Mouse (Mus musculus): ENCODE data around the gene Ifnz. TPM values are rescaled to one million over a fixed set of nuclear protein-coding genes. Genes with fewer than 3 reads are reported as not detected.
"Not testable (repeated sequence)": the region's sequence is repeated elsewhere in the genome, so short reads cannot be mapped to it uniquely, and the experiment has no call there.

Ifnz gene
- polyA plus RNA-seq, 1 experiment = not detected

- H3K27me3 ChIP-seq (ENCODE audit: control insufficient read depth, insufficient read depth, low read length, poor library complexity, severe bottlenecking); H3K4me1 ChIP-seq (ENCODE audit: control insufficient read depth, insufficient read depth, low read length); H3K9me3 ChIP-seq (replicated peaks; ENCODE audit: control insufficient read depth, insufficient read depth, low read length, poor library complexity, severe bottlenecking); H3K27ac ChIP-seq (ENCODE audit: insufficient read depth, low read length); H3K9ac ChIP-seq (ENCODE audit: low read depth, poor library complexity, severe bottlenecking); H3K36me3 ChIP-seq (ENCODE audit: control insufficient read depth, insufficient read depth, low read length, poor library complexity, severe bottlenecking); H3K4me3 ChIP-seq (ENCODE audit: low read depth, low read length): not testable (repeated sequence)
- TF ChIP-seq CTCF (IDR thresholded peaks at IDR 0.05; ENCODE audit: low read depth, low read length) = peak; percentile 28
Measured at GRCm38 (mm10) chr4:88788402-88788801, 6.5 kb downstream of the Ifnz start, which contains the start of gene Gm13277. Gene Gm13277 (plus strand): TSS chr4:88788632.

- not testable (repeated sequence) for H3K27me3 ChIP-seq (ENCODE audit: control insufficient read depth, insufficient read depth, low read length, poor library complexity, severe bottlenecking); H3K9me3 ChIP-seq (replicated peaks; ENCODE audit: control insufficient read depth, insufficient read depth, low read length, poor library complexity, severe bottlenecking); H3K36me3 ChIP-seq (ENCODE audit: control insufficient read depth, insufficient read depth, low read length, poor library complexity, severe bottlenecking); H3K4me3 ChIP-seq (ENCODE audit: low read depth, low read length); H3K9ac ChIP-seq (ENCODE audit: low read depth, poor library complexity, severe bottlenecking); H3K4me1 ChIP-seq (ENCODE audit: control insufficient read depth, insufficient read depth, low read length); H3K27ac ChIP-seq (ENCODE audit: insufficient read depth, low read length)
Measured at GRCm38 (mm10) chr4:88791250-88791649, 9.3 kb downstream of the Ifnz start, which contains the start of gene Gm13278. Gene Gm13278 (plus strand): TSS chr4:88791550.

- H3K4me3 ChIP-seq (ENCODE audit: low read depth, low read length); H3K9me3 ChIP-seq (replicated peaks; ENCODE audit: control insufficient read depth, insufficient read depth, low read length, poor library complexity, severe bottlenecking); H3K27ac ChIP-seq (ENCODE audit: insufficient read depth, low read length); H3K9ac ChIP-seq (ENCODE audit: low read depth, poor library complexity, severe bottlenecking); H3K36me3 ChIP-seq (ENCODE audit: control insufficient read depth, insufficient read depth, low read length, poor library complexity, severe bottlenecking); H3K27me3 ChIP-seq (ENCODE audit: control insufficient read depth, insufficient read depth, low read length, poor library complexity, severe bottlenecking); H3K4me1 ChIP-seq (ENCODE audit: control insufficient read depth, insufficient read depth, low read length): not testable (repeated sequence)
Measured at GRCm38 (mm10) chr4:88793936-88794675, 12.2 kb downstream of the Ifnz start, which contains the start of gene Gm13275. Gene Gm13275 (plus strand): TSS chr4:88794487.

GRCm38 (mm10) chr4:88797097-88797496 lies 15.2 kb downstream of the Ifnz start, which contains the start of gene Gm13279:
Gene Gm13279 (plus strand): TSS chr4:88797397.
- H3K27me3 ChIP-seq (ENCODE audit: control insufficient read depth, insufficient read depth, low read length, poor library complexity, severe bottlenecking); H3K4me1 ChIP-seq (ENCODE audit: control insufficient read depth, insufficient read depth, low read length); H3K9ac ChIP-seq (ENCODE audit: low read depth, poor library complexity, severe bottlenecking); H3K36me3 ChIP-seq (ENCODE audit: control insufficient read depth, insufficient read depth, low read length, poor library complexity, severe bottlenecking); H3K27ac ChIP-seq (ENCODE audit: insufficient read depth, low read length); H3K4me3 ChIP-seq (ENCODE audit: low read depth, low read length); H3K9me3 ChIP-seq (replicated peaks; ENCODE audit: control insufficient read depth, insufficient read depth, low read length, poor library complexity, severe bottlenecking): not testable (repeated sequence)

GRCm38 (mm10) chr4:88799365-88799764 lies 17.4 kb downstream of the Ifnz start, which contains the start of gene Gm13285:
Gene Gm13285 (plus strand): TSS chr4:88799665.
- H3K4me3 ChIP-seq (ENCODE audit: low read depth, low read length); H3K36me3 ChIP-seq (ENCODE audit: control insufficient read depth, insufficient read depth, low read length, poor library complexity, severe bottlenecking); H3K4me1 ChIP-seq (ENCODE audit: control insufficient read depth, insufficient read depth, low read length); H3K27ac ChIP-seq (ENCODE audit: insufficient read depth, low read length); H3K27me3 ChIP-seq (ENCODE audit: control insufficient read depth, insufficient read depth, low read length, poor library complexity, severe bottlenecking); H3K9ac ChIP-seq (ENCODE audit: low read depth, poor library complexity, severe bottlenecking); H3K9me3 ChIP-seq (replicated peaks; ENCODE audit: control insufficient read depth, insufficient read depth, low read length, poor library complexity, severe bottlenecking): not testable (repeated sequence)

- not testable (repeated sequence) for H3K27ac ChIP-seq (ENCODE audit: insufficient read depth, low read length); H3K9ac ChIP-seq (ENCODE audit: low read depth, poor library complexity, severe bottlenecking); H3K27me3 ChIP-seq (ENCODE audit: control insufficient read depth, insufficient read depth, low read length, poor library complexity, severe bottlenecking); H3K4me3 ChIP-seq (ENCODE audit: low read depth, low read length); H3K36me3 ChIP-seq (ENCODE audit: control insufficient read depth, insufficient read depth, low read length, poor library complexity, severe bottlenecking); H3K4me1 ChIP-seq (ENCODE audit: control insufficient read depth, insufficient read depth, low read length); H3K9me3 ChIP-seq (replicated peaks; ENCODE audit: control insufficient read depth, insufficient read depth, low read length, poor library complexity, severe bottlenecking)
Measured at GRCm38 (mm10) chr4:88802954-88803353, 21.0 kb downstream of the Ifnz start, which contains the start of gene Gm13287. Gene Gm13287 (plus strand): TSS chr4:88803254.

- H3K36me3 ChIP-seq (ENCODE audit: control insufficient read depth, insufficient read depth, low read length, poor library complexity, severe bottlenecking); H3K9ac ChIP-seq (ENCODE audit: low read depth, poor library complexity, severe bottlenecking); H3K27me3 ChIP-seq (ENCODE audit: control insufficient read depth, insufficient read depth, low read length, poor library complexity, severe bottlenecking); H3K4me1 ChIP-seq (ENCODE audit: control insufficient read depth, insufficient read depth, low read length); H3K4me3 ChIP-seq (ENCODE audit: low read depth, low read length); H3K9me3 ChIP-seq (replicated peaks; ENCODE audit: control insufficient read depth, insufficient read depth, low read length, poor library complexity, severe bottlenecking); H3K27ac ChIP-seq (ENCODE audit: insufficient read depth, low read length): not testable (repeated sequence)
Measured at GRCm38 (mm10) chr4:88805231-88805630, 23.3 kb downstream of the Ifnz start, which contains the start of gene Gm13288. Gene Gm13288 (plus strand): TSS chr4:88805531.

- H3K9me3 ChIP-seq (replicated peaks; ENCODE audit: control insufficient read depth, insufficient read depth, low read length, poor library complexity, severe bottlenecking); H3K9ac ChIP-seq (ENCODE audit: low read depth, poor library complexity, severe bottlenecking); H3K27ac ChIP-seq (ENCODE audit: insufficient read depth, low read length); H3K4me3 ChIP-seq (ENCODE audit: low read depth, low read length); H3K27me3 ChIP-seq (ENCODE audit: control insufficient read depth, insufficient read depth, low read length, poor library complexity, severe bottlenecking); H3K36me3 ChIP-seq (ENCODE audit: control insufficient read depth, insufficient read depth, low read length, poor library complexity, severe bottlenecking); H3K4me1 ChIP-seq (ENCODE audit: control insufficient read depth, insufficient read depth, low read length): not testable (repeated sequence)
Measured at GRCm38 (mm10) chr4:88805761-88806160, 23.8 kb downstream of the Ifnz start.
